Mouse (Mus musculus) adrenal gland, postnatal 36 days (tissue): ENCODE measurements at regions not wholly inside any gene's neighbourhood (a gene's known extent, or its start where the extent isn't known, plus 50 kb on each side); places are given as distances from the start of the nearest gene placed in this dataset.
A peak's percentile ranks its signal among the peaks of the same experiment; 100 is the strongest.

Experiments used
- DNase-seq, 2 experiments: peaks; one replicate each; pipeline ENCODE4 v3.0.0; 2021; ENCODE audit warnings: mixed read lengths in 1 of 2

DNA sequence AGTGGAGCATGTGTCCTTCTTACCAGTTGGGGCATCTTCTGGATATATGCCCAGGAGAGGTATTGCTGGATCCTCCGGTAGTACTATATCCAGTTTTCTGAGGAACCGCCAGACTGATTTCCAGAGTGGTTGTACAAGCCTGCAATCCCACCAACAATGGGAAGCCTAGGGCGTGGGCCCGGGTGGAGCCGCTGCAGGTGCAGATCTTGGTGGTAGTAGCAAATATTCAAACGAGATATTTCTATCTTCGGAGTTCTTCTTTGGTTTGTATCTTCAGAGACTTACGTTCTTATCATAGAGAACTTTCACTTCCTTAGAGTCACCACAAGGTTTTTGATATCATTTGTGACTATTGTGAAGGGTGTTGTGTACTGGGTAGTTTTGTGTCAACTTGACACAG, 60.2 kb upstream of the Btbd35f28 start:
- DNase-seq = peak; percentile 15 to 40
